Mouse (Mus musculus): ENCODE measurements around the gene Hist1h4h.

DNA sequence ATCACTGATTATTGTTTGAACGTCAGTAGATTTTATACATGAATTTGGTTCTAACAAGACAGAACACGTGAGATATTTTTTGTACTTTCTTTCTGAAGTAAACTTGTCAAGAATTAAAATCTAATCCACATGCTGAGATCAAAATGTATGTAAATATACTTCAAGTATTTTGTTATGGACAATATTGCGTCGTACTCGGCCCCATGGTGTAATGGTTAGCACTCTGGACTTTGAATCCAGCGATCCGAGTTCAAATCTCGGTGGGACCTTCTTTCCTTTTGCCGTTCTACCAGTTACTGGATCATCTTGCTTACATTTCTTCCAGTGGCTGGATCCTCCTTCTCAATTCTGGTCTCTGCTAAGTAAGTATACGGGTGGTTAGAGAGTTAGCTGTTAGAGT lies 11.4 kb upstream of the Hist1h4h start:
- no peak for TF ChIP-seq CTCF (IDR thresholded peaks at IDR 0.05; ENCODE audit: control insufficient read depth, insufficient read depth, low read length)
- TF ChIP-seq POLR2A (IDR thresholded peaks at IDR 0.05; ENCODE audit: borderline replicate concordance, control insufficient read depth, low read depth, low read length): no peak
